Mouse (Mus musculus) E14TG2a.4 (cell line): Measurements from ENCODE around the gene Pea15a.

Source experiments
- H3K27me3 ChIP-seq: 2 replicates; pipeline ENCODE4 v1.6.1; 2014; ENCODE audit warnings: low read length, control low read depth; ENCODE audit not compliant: insufficient read depth
- H3K36me3 ChIP-seq: 2 replicates; pipeline ENCODE4 v1.6.1; 2014; ENCODE audit warnings: low read length, control low read depth; ENCODE audit not compliant: insufficient read depth
- H3K4me1 ChIP-seq: replicated peaks from 2 replicates; pipeline ENCODE4 v1.6.1; 2014; ENCODE audit warnings: low read depth, low read length, control low read depth
- H3K4me3 ChIP-seq: replicated peaks from 2 replicates; pipeline ENCODE4 v1.5.1; 2014; ENCODE audit warnings: mild to moderate bottlenecking, low read length
- H3K9me3 ChIP-seq: 2 replicates; pipeline ENCODE4 v1.6.1; 2014; ENCODE audit warnings: low read length, control low read depth
- CTCF ChIP-seq: conservative IDR thresholded peaks from 2 replicates; pipeline ENCODE4 v1.5.1; 2014; ENCODE audit warnings: low read length
- NANOG ChIP-seq: IDR thresholded peaks from 2 replicates; pipeline ENCODE4 v1.6.1; 2014; ENCODE audit warnings: borderline replicate concordance, low read length, mixed read lengths
- POU5F1 ChIP-seq: IDR thresholded peaks from 2 replicates; pipeline ENCODE4 v1.6.1; 2014; ENCODE audit warnings: low read length, borderline replicate concordance

The Pea15a gene

GRCm38 (mm10) chr1:172228209-172228608 is 21.6 kb upstream of the Pea15a start:
- Histone ChIP-seq H3K4me3 (no peak overlapping the region), H3K9me3 (no peaks in the 10 kb centered on the region), H3K36me3 (peaks cover 5% of the 10 kb centered on the region; the same call in 1 of the 2 replicates), H3K27me3 (0 out of 2 replicates have a peak, but pooled peaks cover 4% of the 10 kb centered on the region), H3K4me1 (no peaks in the 10 kb centered on the region)
- TF ChIP-seq NANOG: no peak
- TF ChIP-seq CTCF: no peak
- no peak for TF ChIP-seq POU5F1

- Histone ChIP-seq H3K9me3 (no peaks in the 10 kb centered on the region), H3K4me1 (peaks cover 45% of the 10 kb centered on the region), H3K27me3 (peaks cover 5% of the 10 kb centered on the region; the same call in 1 of the 2 replicates), H3K36me3 (no peaks in the 10 kb centered on the region; the same call in 1 of the 2 replicates), H3K4me3 (no peak overlapping the region)
- TF ChIP-seq POU5F1: no peak
- no peak for TF ChIP-seq CTCF
- TF ChIP-seq NANOG: no peak
Observed at GRCm38 (mm10) chr1:172221297-172222063, 14.9 kb upstream of the Pea15a start.

- Histone ChIP-seq H3K4me1 (peaks cover 47% of the 10 kb centered on the region), H3K4me3 (no peak overlapping the region), H3K9me3 (no peaks in the 10 kb centered on the region), H3K27me3 (peaks cover 5% of the 10 kb centered on the region; the same call in 1 of the 2 replicates), H3K36me3 (no peaks in the 10 kb centered on the region; the same call in 1 of the 2 replicates)
- TF ChIP-seq POU5F1 (no peak), CTCF (no peak), NANOG (no peak)
Observed at GRCm38 (mm10) chr1:172220414-172220813, 13.8 kb upstream of the Pea15a start.

- H3K4me1 ChIP-seq: peaks cover 53% of the 10 kb centered on the region
- peak within 1 kb of the TSS; percentile 54 for H3K4me3 ChIP-seq
- H3K36me3 ChIP-seq: no peaks in the 10 kb centered on the region; the same call in 1 of the 2 replicates
- H3K27me3 ChIP-seq: peaks cover 5% of the 10 kb centered on the region; the same call in 1 of the 2 replicates
- TF ChIP-seq CTCF: no peak
- no peak for TF ChIP-seq POU5F1
- TF ChIP-seq NANOG: no peak
- no peaks in the 10 kb centered on the region for H3K9me3 ChIP-seq
Observed at GRCm38 (mm10) chr1:172219451-172220406, 13.1 kb upstream of the Pea15a start, which contains the start of gene Casq1. Gene Casq1 (minus strand): TSS chr1:172219868.

- Histone ChIP-seq H3K4me3 (peak overlapping the region; percentile 54), H3K36me3 (no peaks in the 10 kb centered on the region; the same call in 1 of the 2 replicates), H3K27me3 (peaks cover 5% of the 10 kb centered on the region; the same call in 1 of the 2 replicates), H3K4me1 (peaks cover 67% of the 10 kb centered on the region), H3K9me3 (no peaks in the 10 kb centered on the region)
- no peak for TF ChIP-seq CTCF
- no peak for TF ChIP-seq POU5F1
- no peak for TF ChIP-seq NANOG
Observed at GRCm38 (mm10) chr1:172218164-172218910, 11.7 kb upstream of the Pea15a start.

- H3K36me3 ChIP-seq: no peaks in the 10 kb centered on the region
- H3K27me3 ChIP-seq: peaks cover 5% of the 10 kb centered on the region; the same call in 1 of the 2 replicates
- H3K4me3 ChIP-seq: peak overlapping the region; percentile 60
- peaks cover 79% of the 10 kb centered on the region for H3K4me1 ChIP-seq
- no peak for TF ChIP-seq NANOG
- TF ChIP-seq POU5F1: no peak
- TF ChIP-seq CTCF: peak; percentile 94
- no peaks in the 10 kb centered on the region for H3K9me3 ChIP-seq
Observed at GRCm38 (mm10) chr1:172217148-172217547, 10.5 kb upstream of the Pea15a start.

- Histone ChIP-seq H3K4me3 (no peak overlapping the region), H3K4me1 (peaks cover 87% of the 10 kb centered on the region), H3K36me3 (peaks cover 1% of the 10 kb centered on the region; the same call in 1 of the 2 replicates), H3K27me3 (peaks cover 1% of the 10 kb centered on the region; the same call in 1 of the 2 replicates), H3K9me3 (no peaks in the 10 kb centered on the region)
- TF ChIP-seq POU5F1: no peak
- no peak for TF ChIP-seq NANOG
- no peak for TF ChIP-seq CTCF
Observed at GRCm38 (mm10) chr1:172214748-172215147, 8.1 kb upstream of the Pea15a start.
